Mouse (Mus musculus): ENCODE measurements at regions not wholly inside any gene's neighbourhood (a gene's known extent, or its start where the extent isn't known, plus 50 kb on each side); places are given as distances from the start of the nearest gene placed in this dataset.
A peak's percentile ranks its signal among the peaks of the same experiment; 100 is the strongest.

- no peaks in the 10 kb centered on the region for H3K27me3 ChIP-seq (ENCODE audit: control insufficient read depth, insufficient read depth, low read length)
- no peaks in the 10 kb centered on the region for H3K4me1 ChIP-seq (ENCODE audit: control insufficient read depth, insufficient read depth, low read length)
- ATAC-seq (ENCODE audit: insufficient read depth, low FRiP score, low TSS enrichment) (peak; percentile 76; the same call in 1 of the 2 replicates), DNase-seq (ENCODE audit: low spot score) (no peak)
- no peaks in the 10 kb centered on the region for H3K9me3 ChIP-seq (ENCODE audit: control insufficient read depth, low read length)
- H3K4me3 ChIP-seq (ENCODE audit: low read depth, low read length): no peak overlapping the region
- H3K27ac ChIP-seq (ENCODE audit: low read depth, low read length): no peak overlapping the region
- no peaks in the 10 kb centered on the region for H3K36me3 ChIP-seq (ENCODE audit: control insufficient read depth, insufficient read depth, low read length)
- H3K4me2 ChIP-seq (ENCODE audit: low read depth): no peak overlapping the region
- H3K9ac ChIP-seq (ENCODE audit: low read length): no peak overlapping the region
These were observed 872.3 kb downstream of the Cntnap5b start for GRCm38 (mm10) chr1:100644858-100645257.

- no peak overlapping the region for H3K4me3 ChIP-seq (ENCODE audit: low read depth, low read length)
- H3K27ac ChIP-seq (ENCODE audit: low read depth, low read length): no peak overlapping the region
- no peaks in the 10 kb centered on the region for H3K9me3 ChIP-seq (ENCODE audit: control insufficient read depth, low read length)
- no peaks in the 10 kb centered on the region for H3K27me3 ChIP-seq (ENCODE audit: control insufficient read depth, insufficient read depth, low read length)
- no peak overlapping the region for H3K4me2 ChIP-seq (ENCODE audit: low read depth)
- H3K36me3 ChIP-seq (ENCODE audit: control insufficient read depth, insufficient read depth, low read length): no peaks in the 10 kb centered on the region
- no peak for DNase-seq (ENCODE audit: low spot score)
- H3K4me1 ChIP-seq (ENCODE audit: control insufficient read depth, insufficient read depth, low read length): no peaks in the 10 kb centered on the region
- no peak overlapping the region for H3K9ac ChIP-seq (ENCODE audit: low read length)
- 83% methylated on average over 3 of the region's 3 CpGs for WGBS
- ATAC-seq (ENCODE audit: insufficient read depth, low FRiP score, low TSS enrichment): no peak
These were observed 888.3 kb downstream of the Cntnap5b start for GRCm38 (mm10) chr1:100660822-100661221.

- Histone ChIP-seq H3K27ac (ENCODE audit: low read depth, low read length) (no peak overlapping the region), H3K27me3 (ENCODE audit: control insufficient read depth, insufficient read depth, low read length) (no peaks in the 10 kb centered on the region), H3K9me3 (ENCODE audit: control insufficient read depth, low read length) (no peaks in the 10 kb centered on the region), H3K4me2 (ENCODE audit: low read depth) (no peak overlapping the region), H3K4me3 (ENCODE audit: low read depth, low read length) (no peak overlapping the region), H3K4me1 (ENCODE audit: control insufficient read depth, insufficient read depth, low read length) (no peaks in the 10 kb centered on the region), H3K9ac (ENCODE audit: low read length) (no peak overlapping the region), H3K36me3 (ENCODE audit: control insufficient read depth, insufficient read depth, low read length) (no peaks in the 10 kb centered on the region)
- 91% methylated on average over 3 of the region's 3 CpGs for whole genome bisulfite sequencing
- DNase-seq (ENCODE audit: low spot score) (no peak), ATAC-seq (ENCODE audit: insufficient read depth, low FRiP score, low TSS enrichment) (no peak)
These were observed 934.3 kb downstream of the Cntnap5b start for GRCm38 (mm10) chr1:100706898-100707297.
